In the genomic region with DNA sequence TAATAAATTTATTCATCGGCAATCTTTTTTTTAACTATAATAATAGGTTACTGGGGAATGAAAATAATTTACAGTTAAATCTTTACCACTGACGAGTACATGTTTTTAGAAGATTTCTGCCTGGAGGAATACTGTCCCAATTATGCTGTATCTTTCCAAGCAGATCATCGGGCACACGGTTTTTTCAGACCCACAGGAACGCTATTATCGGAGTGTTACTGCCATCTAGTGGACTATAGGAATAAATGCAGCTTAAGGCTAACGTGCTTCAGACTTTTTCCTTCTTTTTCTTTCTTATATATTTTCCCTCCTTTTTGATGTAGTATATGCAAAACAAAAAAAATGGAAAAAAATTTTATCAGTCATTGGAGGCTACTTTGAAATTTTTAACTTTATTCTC, we compare ENCODE assay signal across 9 mouse cellular contexts. TPM values are rescaled to one million over a fixed set of nuclear protein-coding genes. Genes with fewer than 3 reads are reported as not detected.
DNase-seq lines count a peak whose midpoint lies in the region; ATAC-seq and TF ChIP-seq lines count a peak whose summit lies in the region.
"Had no signal": no experiment of that assay in that cellular context is flagged by ENCODE, and none has a peak within 500 bp of the region (broad histone marks: within the 10 kb centered on the region; RNA-seq: fewer than 3 reads in every experiment).

No protein-coding gene starts in this region.

- no peak for DNase-seq in gastrocnemius, adult 2 months
- DNase-seq in gastrocnemius, postnatal 10 days: no peak
- no peak for DNase-seq in neural tube, embryonic 10.5 days (ENCODE audit: extremely low spot score, low spot score)
- peak; percentile 82 for DNase-seq in forebrain, embryonic 14.5 days (ENCODE audit: low spot score)
- DNase-seq in retina, adult 2 months (ENCODE audit: low read depth, low spot score): peak; percentile 34
- no peak for DNase-seq in spleen, postnatal 14 days (ENCODE audit: low spot score in 2 of 2)
- DNase-seq in thymus, adult 18-20 months: no peak

- 13% methylated on average over 7 of the region's 7 CpGs for WGBS in neural tube, embryonic 12.5 days
- WGBS in forebrain, embryonic 14.5 days: 14% methylated on average over 7 of the region's 7 CpGs

- no peak overlapping the region for H3K4me3 ChIP-seq in gastrocnemius, adult 2 months
- no peak overlapping the region for H3K4me3 ChIP-seq in neural tube, embryonic 12.5 days
- no peak overlapping the region for H3K4me3 ChIP-seq in forebrain, embryonic 14.5 days (ENCODE audit: low read depth, low read length)

- 0 out of 2 replicates have a peak, but pooled peaks have one; percentile 71 for ATAC-seq in neural tube, embryonic 12.5 days (ENCODE audit: low FRiP score, low read depth)
- peak; percentile 83 for ATAC-seq in forebrain, embryonic 14.5 days

- no peak overlapping the region for H3K27ac ChIP-seq in gastrocnemius, adult 2 months
- no peak overlapping the region for H3K27ac ChIP-seq in neural tube, embryonic 12.5 days
- no peak overlapping the region for H3K27ac ChIP-seq in forebrain, embryonic 14.5 days (ENCODE audit: low read depth, low read length)

- no peaks in the 10 kb centered on the region for H3K4me1 ChIP-seq in neural tube, embryonic 12.5 days
- H3K4me1 ChIP-seq in forebrain, embryonic 14.5 days (ENCODE audit: control insufficient read depth, insufficient read depth, low read length): no peaks in the 10 kb centered on the region

- H3K9me3 ChIP-seq in neural tube, embryonic 12.5 days: no peaks in the 10 kb centered on the region
- no peaks in the 10 kb centered on the region for H3K9me3 ChIP-seq in forebrain, embryonic 14.5 days (replicated peaks; ENCODE audit: control insufficient read depth, low read length)

- no peak overlapping the region for H3K4me2 ChIP-seq in neural tube, embryonic 12.5 days (replicated peaks)
- H3K4me2 ChIP-seq in forebrain, embryonic 14.5 days (ENCODE audit: low read length): no peak overlapping the region

- no peak overlapping the region for H3K9ac ChIP-seq in neural tube, embryonic 12.5 days
- no peak overlapping the region for H3K9ac ChIP-seq in forebrain, embryonic 14.5 days (ENCODE audit: low read length)

- intact Hi-C loops in gastrocnemius, adult 2 months (cut with DNase I): loop anchor here (2.0 to 10.0 kb wide), 4 partner anchors 158 to 866 kb away; no protein-coding TSS in a partner anchor

- peak; percentile 88 for TF ChIP-seq CTCF in gastrocnemius, adult 2 months (IDR thresholded peaks at IDR 0.05)

- no peaks in the 10 kb centered on the region for H3K36me3 ChIP-seq in neural tube, embryonic 12.5 days
- no peaks in the 10 kb centered on the region for H3K36me3 ChIP-seq in forebrain, embryonic 14.5 days (ENCODE audit: control insufficient read depth, insufficient read depth, low read length)

- no peaks in the 10 kb centered on the region for H3K27me3 ChIP-seq in neural tube, embryonic 12.5 days (replicated peaks)
- no peaks in the 10 kb centered on the region for H3K27me3 ChIP-seq in forebrain, embryonic 14.5 days (replicated peaks; ENCODE audit: control insufficient read depth, insufficient read depth, low read length)

RNA-seq across cellular contexts. Expression of gene Atp8b4, which starts 20.4 kb away (rescaled TPM):
- total RNA-seq in gastrocnemius, adult 2 months (2021): under 1 TPM; 0.11 to 0.13 TPM
- total RNA-seq in gastrocnemius, postnatal 10 days (2021): under 1 TPM; 0.49 to 0.99 TPM
- 0.11 and 0.19 TPM in 2 replicates for polyA plus RNA-seq in neural tube, embryonic 12.5 days (2016; fragmentation: Nextera tagmentation; extraction: Ambion mirVana)
- polyA plus RNA-seq in forebrain, embryonic 14.5 days (2014; fragmentation: Nextera tagmentation; extraction: Ambion mirVana): 0.06 TPM in 1 of 2 replicates, not detected in the other

RNA-seq across cellular contexts. Expression of gene Slc27a2, which starts 31.4 kb away (rescaled TPM):
- total RNA-seq in gastrocnemius, adult 2 months (2021): not detected
- total RNA-seq in gastrocnemius, postnatal 10 days (2021): under 1 TPM in 1 of 2 experiments, not detected in 1; 0.56 TPM
- 1.8 and 1.9 TPM in 2 replicates for polyA plus RNA-seq in neural tube, embryonic 12.5 days (2016; fragmentation: Nextera tagmentation; extraction: Ambion mirVana)
- 3.7 and 5.3 TPM in 2 replicates for polyA plus RNA-seq in forebrain, embryonic 14.5 days (2014; fragmentation: Nextera tagmentation; extraction: Ambion mirVana)
- polyA plus RNA-seq: limb, embryonic 11.5 days had no signal

Comparison
In these comparisons a context has a peak if more than half of its experiments do, and no peak if none do; other contexts are left out.
1. DNase-seq: peak in forebrain, embryonic 14.5 days (single experiment) and retina, adult 2 months (single experiment); none in gastrocnemius, adult 2 months (single experiment), gastrocnemius, postnatal 10 days (single experiment), neural tube, embryonic 10.5 days (single experiment), spleen, postnatal 14 days (0 of 2) and thymus, adult 18-20 months (0 of 2).